In the genomic region with DNA sequence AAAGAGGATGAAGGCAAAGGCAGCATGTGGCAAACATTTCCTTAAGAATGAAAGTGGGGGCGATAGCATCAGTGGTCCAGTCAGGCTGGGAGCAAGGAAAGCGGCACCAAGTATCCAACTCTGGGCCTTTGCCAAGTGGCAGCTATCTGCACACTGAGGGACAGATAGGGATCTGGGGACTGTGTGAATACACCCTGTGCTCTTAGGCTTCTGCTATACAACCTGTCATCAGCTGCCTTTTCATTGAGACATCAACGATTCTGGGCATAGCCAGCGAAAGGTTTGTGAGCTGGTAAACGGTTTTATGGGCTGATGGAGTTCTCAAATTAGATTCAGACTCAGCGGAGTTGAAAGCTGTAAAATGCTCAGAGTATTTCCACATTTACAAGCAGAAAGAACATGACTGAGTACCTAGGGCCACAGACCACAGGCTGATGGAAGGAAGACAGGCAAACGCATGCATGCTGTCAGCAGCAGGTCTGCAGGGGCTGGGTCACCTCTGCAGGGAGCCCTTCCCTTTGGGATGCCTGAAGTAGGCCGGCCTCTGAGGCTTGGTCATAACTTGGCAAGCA, we compare ENCODE assay signal across 16 mouse cellular contexts.
"Had no signal": no experiment of that assay in that cellular context is flagged by ENCODE, and none has a peak within 500 bp of the region (broad histone marks: within the 10 kb centered on the region; RNA-seq: fewer than 3 reads in every experiment).

No protein-coding gene starts in this region.

- H3K27ac ChIP-seq: intestine, embryonic 15.5 days; kidney, embryonic 15.5 days; left cerebral cortex, adult 2 months; limb, embryonic 15.5 days; liver, embryonic 12.5 days; lung, embryonic 15.5 days; macrophage had no signal

- H3K4me1 ChIP-seq: intestine, embryonic 15.5 days; kidney, embryonic 15.5 days; liver, embryonic 12.5 days; lung, embryonic 15.5 days; megakaryocyte, embryonic 14.5 days had no signal

- H3K27me3 ChIP-seq: intestine, embryonic 15.5 days; kidney, embryonic 15.5 days; liver, embryonic 12.5 days; lung, embryonic 15.5 days had no signal

- H3K9ac ChIP-seq: intestine, embryonic 15.5 days; kidney, embryonic 15.5 days; limb, embryonic 15.5 days; liver, embryonic 12.5 days; lung, embryonic 15.5 days had no signal

- H3K4me2 ChIP-seq: intestine, embryonic 15.5 days; kidney, embryonic 15.5 days; limb, embryonic 15.5 days; liver, embryonic 12.5 days; lung, embryonic 15.5 days; midbrain, embryonic 11.5 days had no signal

- H3K4me3 ChIP-seq: intestine, embryonic 15.5 days; kidney, embryonic 15.5 days; left cerebral cortex, adult 2 months; limb, embryonic 15.5 days; liver, embryonic 12.5 days; lung, embryonic 15.5 days; megakaryocyte, embryonic 14.5 days had no signal

- H3K36me3 ChIP-seq: intestine, embryonic 15.5 days; kidney, embryonic 15.5 days; limb, embryonic 15.5 days; liver, embryonic 12.5 days; lung, embryonic 15.5 days had no signal

- H3K9me3 ChIP-seq: intestine, embryonic 15.5 days; kidney, embryonic 15.5 days; limb, embryonic 15.5 days; liver, embryonic 12.5 days; lung, embryonic 15.5 days; megakaryocyte, embryonic 14.5 days had no signal

- ATAC-seq: intestine, embryonic 15.5 days; liver, embryonic 12.5 days; midbrain, embryonic 16.5 days had no signal

- DNase-seq: kidney, adult 2 months; kidney, postnatal 25 days; lung, postnatal 14 days; right cerebral cortex, adult 18-20 months; right cerebral cortex, postnatal 25 days; thymus, postnatal 4 days had no signal
